In genomic region chrX:11821880-11822768, GRCm38 (mm10) we compare ENCODE assay signal across 9 mouse cellular contexts.
A peak's percentile ranks its signal among the peaks of the same experiment; 100 is the strongest.
DNase-seq lines count a peak whose midpoint lies in the region; ATAC-seq lines count a peak whose summit lies in the region.
"Had no signal": no experiment of that assay in that cellular context is flagged by ENCODE, and none has a peak within 500 bp of the region (broad histone marks: within the 10 kb centered on the region; RNA-seq: fewer than 3 reads in every experiment).

No protein-coding gene starts in this region.

- no peaks in the 10 kb centered on the region for H3K9me3 ChIP-seq in neural tube, embryonic 15.5 days (replicated peaks)
- H3K9me3 ChIP-seq: heart, embryonic 10.5 days had no signal

- peak; percentile 81 for DNase-seq in retina, postnatal 1 day
- DNase-seq in retina, embryonic 14.5 days (ENCODE audit: low spot score): no peak
- peak; percentile 93 for DNase-seq in cerebellum, adult 9-11 months
- DNase-seq in layer of hippocampus, adult 9-11 months: peak; percentile 44
- DNase-seq in adrenal gland, postnatal 36 days: no peak
- DNase-seq in lung, adult 18-20 months: no peak
- no peak for DNase-seq in adrenal gland, adult 18-20 months (ENCODE audit: low spot score in 2 of 2)

- H3K27ac ChIP-seq in neural tube, embryonic 15.5 days (replicated peaks): no peak overlapping the region
- H3K27ac ChIP-seq: heart, embryonic 10.5 days had no signal

- H3K27me3 ChIP-seq in neural tube, embryonic 15.5 days (replicated peaks): no peaks in the 10 kb centered on the region; the same call in 1 of the 2 replicates

- 45% methylated on average over 16 of the region's 16 CpGs for WGBS in neural tube, embryonic 15.5 days

- no peaks in the 10 kb centered on the region for H3K36me3 ChIP-seq in neural tube, embryonic 15.5 days
- H3K36me3 ChIP-seq: heart, embryonic 10.5 days had no signal

- no peak overlapping the region for H3K4me2 ChIP-seq in neural tube, embryonic 15.5 days

- no peak overlapping the region for H3K9ac ChIP-seq in neural tube, embryonic 15.5 days (replicated peaks)

- peaks cover 7% of the 10 kb centered on the region; the same call in 1 of the 2 replicates for H3K4me1 ChIP-seq in neural tube, embryonic 15.5 days
- H3K4me1 ChIP-seq: heart, embryonic 10.5 days had no signal

- H3K4me3 ChIP-seq in neural tube, embryonic 15.5 days (replicated peaks): no peak overlapping the region
- H3K4me3 ChIP-seq: heart, embryonic 10.5 days had no signal

- ATAC-seq in neural tube, embryonic 15.5 days (ENCODE audit: low FRiP score): peak; percentile 73

Comparison
In these comparisons a context has a peak if more than half of its experiments do, and no peak if none do; other contexts are left out.
1. DNase-seq: peak in retina, postnatal 1 day (single experiment), cerebellum, adult 9-11 months (single experiment) and layer of hippocampus, adult 9-11 months (single experiment); none in retina, embryonic 14.5 days (single experiment), adrenal gland, postnatal 36 days (0 of 2), lung, adult 18-20 months (0 of 2) and adrenal gland, adult 18-20 months (0 of 2).